Mouse (Mus musculus): ENCODE results near the gene Cdc40.

GRCm38 (mm10) chr10:40844546-40844945, 38.6 kb downstream of the Cdc40 start:
- TF ChIP-seq CTCF (IDR thresholded peaks at IDR 0.05; ENCODE audit: borderline replicate concordance, control insufficient read depth, extremely low read depth, insufficient read depth, low read length, poor library complexity) (no peak), POLR2A (IDR thresholded peaks at IDR 0.05; ENCODE audit: control insufficient read depth, extremely low read depth, insufficient read depth, low read length, poor library complexity) (no peak)

Measured in thymus, adult 2 months (tissue).